Mouse (Mus musculus) brown adipose tissue, adult 24 weeks (tissue): Measurements from ENCODE around the gene Tfec. TPM values are rescaled to one million over a fixed set of nuclear protein-coding genes. Genes with fewer than 3 reads are reported as not detected.

ENCODE experiments used
- H3K27ac ChIP-seq: fragments of 200-500 bp; replicated peaks from 2 replicates; pipeline ENCODE4 v1.5.1; 2012; ENCODE audit warnings: low read depth, mild to moderate bottlenecking, low read length
- H3K4me1 ChIP-seq: fragments of 200-500 bp; 2 replicates; pipeline ENCODE4 v1.6.1; 2012; ENCODE audit warnings: low read length, mixed read lengths; ENCODE audit not compliant: control insufficient read depth, insufficient read depth, insufficient read length
- H3K4me3 ChIP-seq: fragments of 200-500 bp; 2 replicates; pipeline ENCODE4 v1.5.1; 2012; ENCODE audit warnings: low read depth, mild to moderate bottlenecking, low read length, moderate library complexity; ENCODE audit not compliant: insufficient read depth
- polyA plus RNA-seq: library from polyadenylated mRNA; stranded (reverse); fragments of >200 nt; gene quantifications from 2 replicates; pipeline ENCODE4 v1.2.4, GENCODE M21; 2012; ENCODE audit not compliant: missing spikeins, insufficient read depth, insufficient read length

Gene Tfec
- not detected in 2 replicates for polyA plus RNA-seq

GRCm38 (mm10) chr6:16898251-16898862 lies at the start of gene Tfec:
Gene Tfec, minus strand, starts transcription at chr6:16898441.
- Histone ChIP-seq H3K4me1 (no peaks in the 10 kb centered on the region), H3K27ac (0 out of 2 replicates have a peak within 1 kb of the TSS, but pooled peaks have one; percentile 40), H3K4me3 (peak within 1 kb of the TSS; percentile 36)

DNA sequence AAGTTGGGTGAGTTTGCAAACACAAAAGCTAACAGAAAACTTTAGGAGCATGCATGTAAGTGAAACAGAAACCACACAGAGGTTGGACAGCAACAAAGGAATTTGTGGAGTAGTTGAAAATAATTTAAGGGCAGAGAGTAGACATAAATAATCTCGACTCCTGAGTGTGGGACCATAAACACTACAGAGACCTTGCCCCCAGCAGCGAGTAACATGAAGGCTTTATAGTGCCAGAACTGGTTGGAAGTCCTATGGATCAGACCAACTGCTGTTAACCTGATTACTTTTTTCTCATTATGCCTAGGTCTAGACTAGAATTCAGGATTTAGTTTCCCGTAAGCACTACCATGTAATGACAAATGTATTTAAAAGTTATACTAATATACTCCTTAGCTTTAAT lies 49.6 kb upstream of the Tfec start:
- H3K27ac ChIP-seq, result no peak overlapping the region
- no peaks in the 10 kb centered on the region for H3K4me1 ChIP-seq
- no peak overlapping the region for H3K4me3 ChIP-seq

DNA sequence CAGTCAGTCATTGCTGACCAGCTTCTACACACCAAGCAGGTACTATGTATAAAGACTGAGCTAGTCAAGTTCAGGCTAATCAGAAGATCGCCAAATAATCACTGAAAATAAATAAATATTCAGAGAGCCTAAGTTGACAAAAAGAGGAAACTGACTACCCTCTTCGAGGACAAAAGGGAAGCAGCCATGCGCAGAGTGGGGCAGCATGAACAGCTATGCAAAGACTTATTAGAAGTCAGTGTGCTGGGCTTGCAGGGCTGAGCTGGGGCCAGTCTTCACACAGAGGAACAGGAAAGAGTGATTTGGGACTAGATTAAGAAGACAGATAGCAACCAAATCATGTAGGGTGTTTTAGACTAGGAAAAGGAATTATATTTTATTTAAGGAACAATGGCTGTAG lies 45.3 kb upstream of the Tfec start:
- H3K27ac ChIP-seq, result no peak overlapping the region
- no peak overlapping the region for H3K4me3 ChIP-seq
- no peaks in the 10 kb centered on the region for H3K4me1 ChIP-seq

DNA sequence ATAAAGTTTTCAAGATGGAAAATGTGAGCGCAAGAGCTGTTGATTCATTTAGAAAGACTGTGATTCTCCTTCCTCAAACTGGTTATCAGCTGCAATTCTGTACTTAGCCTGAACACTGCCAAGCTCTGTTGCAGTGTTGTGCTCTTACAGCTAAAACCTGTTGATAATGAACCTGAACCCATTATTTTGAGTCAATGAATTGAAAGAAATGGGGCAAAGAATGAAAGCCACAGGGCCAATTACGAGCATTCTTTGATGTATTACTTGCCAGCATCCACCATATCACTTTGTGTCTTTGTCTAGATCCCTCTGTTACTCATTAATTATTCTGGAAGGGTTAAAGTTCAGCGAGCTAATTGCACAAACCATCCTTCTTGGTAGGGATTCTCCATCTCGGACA lies 44.2 kb upstream of the Tfec start:
- no peak overlapping the region for H3K27ac ChIP-seq
- no peak overlapping the region for H3K4me3 ChIP-seq
- H3K4me1 ChIP-seq, result no peaks in the 10 kb centered on the region

DNA sequence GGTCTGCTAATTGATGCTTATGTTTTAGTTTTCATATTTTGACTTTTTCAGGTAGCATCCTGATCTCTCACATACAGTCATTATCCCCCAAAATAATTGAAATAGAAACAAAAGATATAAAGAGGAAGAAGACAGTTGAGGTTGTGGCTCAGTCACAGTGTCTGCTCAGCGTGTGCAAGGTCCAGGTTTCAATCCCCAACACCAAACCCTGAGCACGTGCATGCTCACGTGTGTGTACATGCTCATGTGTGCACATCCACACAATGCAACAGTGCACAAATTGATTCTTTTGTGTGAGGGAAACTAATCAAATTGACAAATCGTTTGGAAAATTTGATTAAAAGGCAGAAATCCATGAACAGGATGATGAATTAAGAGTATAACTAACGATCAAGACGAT lies 32.8 kb upstream of the Tfec start:
- no peaks in the 10 kb centered on the region for H3K4me1 ChIP-seq

DNA sequence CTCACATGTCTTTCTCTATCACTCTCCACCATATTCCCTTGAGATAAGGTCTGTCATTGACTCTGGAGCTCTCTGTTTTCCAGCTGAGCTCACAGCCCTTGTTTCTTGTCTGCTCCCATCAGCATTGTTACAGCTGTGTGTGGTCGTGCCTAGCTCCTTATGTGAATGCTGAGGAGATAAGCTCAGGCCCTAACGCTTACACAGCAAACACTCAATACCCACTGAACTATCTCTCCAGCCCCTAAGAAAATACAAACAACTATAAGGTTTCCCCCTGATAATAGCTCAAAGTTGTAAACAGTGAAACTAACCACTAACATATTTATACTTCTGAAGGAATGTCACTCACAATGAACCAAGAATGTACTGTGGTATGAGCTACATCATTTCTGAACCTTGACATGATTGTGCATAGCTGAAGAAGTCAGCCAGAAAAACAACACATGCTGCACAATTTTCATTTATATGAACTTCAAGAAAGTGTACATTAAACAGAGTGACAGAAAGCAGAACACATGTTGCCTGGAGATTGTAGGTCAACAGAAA lies 21.9 kb upstream of the Tfec start:
- Histone ChIP-seq H3K4me1 (no peaks in the 10 kb centered on the region), H3K27ac (no peak overlapping the region)

More for the DNA sequence above, 32.8 kb upstream of the Tfec start:
- no peak overlapping the region for H3K27ac ChIP-seq
- H3K4me3 ChIP-seq, result no peak overlapping the region

GRCm38 (mm10) chr6:16891819-16892218 lies 6.4 kb downstream of the Tfec start:
- H3K27ac ChIP-seq, result 0 out of 2 replicates have a peak overlapping the region, but pooled peaks have one; percentile 18
- no peak overlapping the region for H3K4me3 ChIP-seq
- H3K4me1 ChIP-seq, result no peaks in the 10 kb centered on the region

More for the DNA sequence above, 21.9 kb upstream of the Tfec start:
- H3K4me3 ChIP-seq, result no peak overlapping the region

DNA sequence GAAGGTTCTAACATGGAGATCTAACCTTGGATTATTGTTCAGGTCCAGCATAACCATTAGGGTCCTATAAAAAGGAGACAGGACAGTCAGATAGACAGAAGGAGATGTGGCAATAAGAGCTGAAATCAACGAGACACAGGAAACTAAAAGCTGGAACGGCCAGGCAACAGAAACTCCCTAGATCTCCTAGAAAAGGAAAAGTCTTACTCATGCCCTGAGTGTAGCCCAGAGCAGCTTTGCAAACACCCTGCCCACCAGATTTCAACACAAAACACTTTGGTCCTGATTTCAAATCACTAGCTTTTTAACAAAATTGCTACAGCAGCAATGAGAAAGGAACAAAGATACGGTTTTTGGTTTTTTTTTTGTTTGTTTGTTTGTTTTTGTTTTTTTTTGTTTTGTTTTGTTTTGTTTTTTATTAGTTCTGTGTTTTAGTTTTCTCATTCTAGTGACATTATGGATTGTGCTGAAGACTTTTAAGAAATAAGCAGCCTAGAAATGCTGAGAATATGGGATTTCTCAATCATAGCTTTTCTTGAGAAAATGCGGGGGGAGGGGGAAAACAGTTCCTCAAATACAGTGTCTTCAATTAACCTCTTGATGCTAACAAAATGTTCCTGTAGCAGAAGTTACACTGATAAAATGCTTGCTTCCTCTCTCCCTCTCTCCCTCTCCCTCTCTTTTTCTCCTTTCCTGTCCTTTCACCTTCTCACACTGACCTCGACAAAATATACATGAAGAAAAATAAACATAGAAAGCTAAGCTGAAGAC lies 14.5 kb downstream of the Tfec start:
- no peak overlapping the region for H3K27ac ChIP-seq
- no peaks in the 10 kb centered on the region for H3K4me1 ChIP-seq
- H3K4me3 ChIP-seq, result no peak overlapping the region

DNA sequence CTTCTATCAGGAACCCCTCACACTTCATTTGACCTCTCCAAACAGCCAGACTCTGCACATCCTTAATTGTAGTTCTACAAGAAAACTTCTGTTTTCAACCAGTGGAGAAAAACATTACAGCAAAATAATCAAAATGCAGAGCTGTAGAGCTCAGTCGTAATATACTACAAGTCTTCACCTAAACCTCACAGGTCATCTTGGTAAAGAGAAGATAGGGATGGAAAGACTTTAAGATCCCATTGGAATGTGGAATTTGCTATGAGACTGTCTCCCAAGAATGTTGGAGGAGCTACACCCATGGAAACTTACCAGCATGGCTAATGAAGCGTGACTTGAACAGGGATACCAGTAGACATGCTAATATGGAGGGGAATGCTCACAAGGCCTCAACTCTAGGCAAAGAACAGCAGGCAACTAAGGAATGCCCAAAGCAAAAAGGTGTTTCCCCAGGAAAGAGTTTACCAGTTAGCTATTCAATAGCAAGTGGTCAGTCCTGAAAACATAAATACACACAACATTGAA lies 24.2 kb downstream of the Tfec start:
- H3K27ac ChIP-seq, result no peak overlapping the region
- H3K4me3 ChIP-seq, result no peak overlapping the region

DNA sequence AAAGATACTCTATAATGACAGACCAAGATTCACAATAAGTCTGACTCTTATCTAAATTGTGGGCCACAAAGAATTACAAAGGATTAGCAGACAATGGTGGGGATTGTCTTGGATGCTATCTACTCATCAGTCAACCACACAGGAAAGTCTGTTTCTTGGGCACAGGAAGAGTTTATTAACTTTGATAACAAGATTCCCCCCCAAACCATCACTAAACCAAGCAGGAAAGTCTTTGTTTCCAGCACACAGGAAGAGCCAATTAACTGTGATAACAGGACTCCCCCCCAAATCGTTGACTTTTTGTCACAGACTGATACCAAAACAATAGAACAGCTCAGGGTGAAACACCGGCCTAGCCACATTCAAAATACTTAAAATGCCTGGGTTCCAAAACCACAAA lies 28.2 kb downstream of the Tfec start:
- no peak overlapping the region for H3K27ac ChIP-seq
- H3K4me1 ChIP-seq, result no peaks in the 10 kb centered on the region
- no peak overlapping the region for H3K4me3 ChIP-seq

More for the DNA sequence above, 24.2 kb downstream of the Tfec start:
- no peaks in the 10 kb centered on the region for H3K4me1 ChIP-seq

- no peak overlapping the region for H3K4me3 ChIP-seq
- no peak overlapping the region for H3K27ac ChIP-seq
- H3K4me1 ChIP-seq, result no peaks in the 10 kb centered on the region
Measured at GRCm38 (mm10) chr6:16868314-16868713, 29.9 kb downstream of the Tfec start.

DNA sequence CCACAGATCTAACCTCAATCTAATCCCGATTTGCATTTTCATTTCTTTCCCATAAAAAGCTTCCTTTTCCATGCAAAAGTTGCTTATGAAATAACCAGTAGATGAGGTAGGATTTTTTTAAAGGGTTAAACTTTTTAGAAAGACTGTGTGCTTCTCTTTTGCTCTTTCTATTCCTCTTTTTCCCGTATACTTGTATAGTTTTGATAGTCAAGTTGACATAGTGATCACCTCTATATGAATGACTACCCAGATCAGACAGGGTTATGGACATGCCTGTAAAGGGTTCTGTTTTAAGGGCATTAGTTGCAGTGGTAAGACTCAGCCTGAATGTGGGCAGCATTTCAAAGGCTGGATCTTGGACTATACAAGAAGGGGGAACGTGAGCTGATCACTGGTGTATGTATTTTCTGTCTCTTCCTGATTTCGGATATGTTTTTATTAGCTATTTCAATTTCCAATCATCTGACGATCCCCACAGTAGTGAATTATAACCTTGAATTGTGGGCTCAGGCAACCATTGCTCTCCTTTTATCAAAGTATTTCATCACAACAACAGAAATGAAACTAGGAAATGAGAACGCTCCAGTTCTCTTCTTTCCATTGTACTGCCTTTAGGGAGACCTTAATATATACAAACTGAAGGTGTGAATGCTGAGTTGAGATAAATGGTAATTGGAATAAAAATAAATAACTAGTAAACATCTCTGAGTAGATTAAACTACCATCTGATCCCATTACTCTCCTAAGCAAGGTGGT lies 35.3 kb downstream of the Tfec start:
- Histone ChIP-seq H3K4me3 (no peak overlapping the region), H3K27ac (no peak overlapping the region), H3K4me1 (no peaks in the 10 kb centered on the region)

DNA sequence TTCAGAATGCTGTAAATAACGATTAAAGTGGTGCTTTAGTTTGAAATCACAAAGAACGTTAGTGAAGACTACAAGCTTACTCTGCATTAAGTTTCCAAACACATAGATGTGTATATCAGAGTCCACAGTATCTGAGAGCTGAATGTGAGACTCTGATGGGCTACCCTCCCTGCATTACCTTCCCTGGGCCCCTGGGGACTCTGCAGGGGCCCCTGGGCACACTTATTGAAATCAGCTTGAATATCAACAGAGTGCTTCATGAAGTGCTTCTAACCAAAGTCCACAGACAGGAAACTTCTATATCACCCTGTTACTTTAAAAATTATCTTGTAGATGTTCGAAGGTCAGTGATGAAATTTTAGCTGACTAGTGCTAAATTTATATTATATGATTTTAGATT lies 36.2 kb downstream of the Tfec start:
- Histone ChIP-seq H3K27ac (no peak overlapping the region), H3K4me1 (no peaks in the 10 kb centered on the region), H3K4me3 (no peak overlapping the region)

DNA sequence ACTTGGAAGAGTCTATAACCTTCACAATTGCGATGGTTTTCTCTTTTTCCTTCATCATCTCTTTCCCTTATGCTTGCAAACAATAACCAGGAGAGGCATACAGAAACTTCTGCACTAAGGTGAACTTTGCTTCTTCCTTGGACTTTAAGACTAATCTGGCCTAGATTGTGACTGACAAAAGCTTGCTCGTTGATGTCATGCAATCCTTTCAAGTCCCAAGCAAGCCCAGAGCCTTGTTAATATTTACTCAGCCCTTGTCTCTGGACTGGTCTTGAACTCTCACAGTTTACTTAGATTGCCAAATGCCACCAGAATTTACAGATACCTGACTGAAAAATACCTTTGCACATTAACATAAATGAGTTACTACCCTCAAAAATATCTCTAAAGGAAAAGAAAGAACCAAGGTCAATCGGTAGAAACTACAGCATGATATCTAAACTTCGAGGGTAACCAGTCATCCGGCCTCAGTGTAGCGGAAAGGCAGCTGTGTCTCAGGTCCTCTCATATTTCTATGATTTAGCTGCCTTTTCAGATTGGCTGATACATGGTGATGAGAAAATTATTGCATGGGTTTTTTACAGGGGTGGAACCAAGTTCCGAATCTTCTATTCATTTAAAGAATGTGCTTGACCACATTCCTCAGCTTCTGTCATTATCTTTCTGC lies 42.2 kb downstream of the Tfec start:
- no peak overlapping the region for H3K4me3 ChIP-seq
- H3K27ac ChIP-seq, result no peak overlapping the region
- H3K4me1 ChIP-seq, result no peaks in the 10 kb centered on the region
